Mouse (Mus musculus): ENCODE data around the gene Tbxas1. TPM values are rescaled to one million over a fixed set of nuclear protein-coding genes. Genes with fewer than 3 reads are reported as not detected.

Tbxas1 gene
- polyA plus RNA-seq, 1 experiment from 2014 or later: 2.7 TPM

DNA sequence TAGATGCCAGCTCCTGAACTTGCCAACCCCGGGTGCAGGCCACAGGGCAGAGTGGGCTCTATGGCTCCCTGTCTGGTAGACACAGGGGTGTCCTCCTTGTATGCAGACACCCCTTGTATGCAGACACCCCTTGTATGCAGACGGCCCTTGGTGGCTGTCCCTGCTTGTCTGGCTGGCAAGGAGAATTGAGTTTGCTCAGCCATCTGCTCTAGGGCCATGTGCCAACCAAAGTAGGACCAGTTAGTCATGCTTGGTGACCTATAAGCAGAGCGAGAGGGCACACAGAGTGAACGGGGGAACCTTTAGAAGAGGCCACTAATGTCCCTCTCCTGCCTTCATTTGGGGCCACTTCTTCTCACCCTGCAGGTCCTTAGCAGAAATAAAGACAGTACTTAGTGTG, 177.4 kb downstream of the Tbxas1 start:
- Histone ChIP-seq H3K9ac (no peak overlapping the region), H3K36me3 (no peaks in the 10 kb centered on the region), H3K27ac (replicated peaks) (no peak overlapping the region), H3K4me3 (no peak overlapping the region), H3K4me1 (replicated peaks) (peaks cover 22% of the 10 kb centered on the region), H3K27me3 (no peaks in the 10 kb centered on the region), H3K4me2 (no peak overlapping the region), H3K9me3 (no peaks in the 10 kb centered on the region)
- no peak for ATAC-seq (ENCODE audit: low FRiP score, low read depth)
- WGBS: 76% methylated on average over 4 of the region's 4 CpGs

DNA sequence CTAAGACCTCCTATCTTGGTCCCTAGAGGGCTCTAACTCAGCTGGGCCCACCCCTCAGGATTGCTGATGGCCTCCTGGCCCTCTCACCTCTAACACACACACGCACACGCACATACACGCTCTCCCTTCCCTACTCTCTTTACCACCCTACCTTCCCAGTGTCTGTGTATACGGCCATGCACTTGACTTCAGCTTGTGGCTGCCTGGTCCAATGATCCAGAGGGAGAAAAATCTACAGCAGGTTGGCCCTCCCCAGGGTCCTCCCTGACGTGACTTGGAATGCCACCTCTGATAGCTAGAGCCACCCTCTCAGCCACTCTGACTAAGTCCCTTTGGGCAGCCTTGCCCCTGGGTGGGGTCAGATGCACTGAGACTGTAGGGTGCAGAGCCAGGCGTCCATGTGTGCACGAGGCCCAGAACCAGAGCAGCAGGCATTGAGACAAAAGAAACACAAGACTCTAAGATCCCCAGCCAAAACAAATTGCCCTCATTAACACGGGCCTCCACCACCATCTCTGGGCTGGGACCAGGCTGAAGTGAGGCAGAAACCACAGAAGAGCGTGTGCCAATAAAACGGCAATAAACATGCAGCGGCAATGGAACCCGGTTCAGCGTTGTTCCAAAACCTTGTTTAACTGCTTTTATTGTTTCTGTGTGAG, 179.1 kb downstream of the Tbxas1 start:
- Histone ChIP-seq H3K9me3 (no peaks in the 10 kb centered on the region), H3K9ac (no peak overlapping the region), H3K4me1 (replicated peaks) (peaks cover 22% of the 10 kb centered on the region), H3K27ac (replicated peaks) (peak overlapping the region; percentile 38; the same call in 1 of the 2 replicates), H3K36me3 (no peaks in the 10 kb centered on the region), H3K4me3 (no peak overlapping the region), H3K27me3 (no peaks in the 10 kb centered on the region), H3K4me2 (no peak overlapping the region)
- peak; percentile 52; the same call in 1 of the 2 replicates for ATAC-seq (ENCODE audit: low FRiP score, low read depth)
- WGBS: 64% methylated on average over 13 of the region's 13 CpGs

DNA sequence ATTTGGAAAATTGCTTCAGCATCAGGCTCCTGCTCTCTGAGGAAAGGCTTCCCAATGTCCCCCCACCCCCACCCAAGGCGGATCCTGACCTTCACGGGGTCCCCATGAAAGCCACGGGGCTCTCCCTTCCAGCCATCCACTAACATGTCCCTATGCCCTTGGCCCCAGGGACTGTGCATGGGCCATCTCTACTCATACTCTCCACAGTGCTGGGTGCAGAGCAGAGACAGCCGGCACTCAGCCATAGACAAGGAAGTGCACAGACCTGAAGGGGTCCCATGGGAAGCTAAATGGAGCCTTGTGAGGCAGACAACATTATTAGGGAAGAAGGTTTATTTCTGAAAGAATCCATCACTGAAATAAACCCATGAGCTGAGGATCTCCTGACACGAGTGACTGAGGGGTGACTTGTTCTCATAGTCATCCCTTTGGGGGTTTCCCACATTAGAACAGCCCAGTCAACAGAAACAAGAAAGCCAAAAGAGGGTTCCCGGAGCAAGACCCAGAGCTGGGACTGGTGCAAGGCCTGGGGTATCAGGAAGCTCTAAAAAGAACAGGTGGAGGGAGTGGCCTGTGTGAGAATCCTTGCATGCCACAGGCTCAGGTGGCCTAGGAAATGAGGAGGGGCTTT, 179.8 kb downstream of the Tbxas1 start:
- no peaks in the 10 kb centered on the region for H3K36me3 ChIP-seq
- H3K9ac ChIP-seq: no peak overlapping the region
- WGBS: 79% methylated on average over 6 of the region's 6 CpGs
- no peak overlapping the region for H3K4me3 ChIP-seq
- H3K4me1 ChIP-seq (replicated peaks): peaks cover 22% of the 10 kb centered on the region
- no peak overlapping the region for H3K4me2 ChIP-seq
- no peaks in the 10 kb centered on the region for H3K9me3 ChIP-seq
- H3K27me3 ChIP-seq: no peaks in the 10 kb centered on the region
- H3K27ac ChIP-seq (replicated peaks): no peak overlapping the region
- ATAC-seq (ENCODE audit: low FRiP score, low read depth): 0 out of 2 replicates have a peak, but pooled peaks have one; percentile 44

DNA sequence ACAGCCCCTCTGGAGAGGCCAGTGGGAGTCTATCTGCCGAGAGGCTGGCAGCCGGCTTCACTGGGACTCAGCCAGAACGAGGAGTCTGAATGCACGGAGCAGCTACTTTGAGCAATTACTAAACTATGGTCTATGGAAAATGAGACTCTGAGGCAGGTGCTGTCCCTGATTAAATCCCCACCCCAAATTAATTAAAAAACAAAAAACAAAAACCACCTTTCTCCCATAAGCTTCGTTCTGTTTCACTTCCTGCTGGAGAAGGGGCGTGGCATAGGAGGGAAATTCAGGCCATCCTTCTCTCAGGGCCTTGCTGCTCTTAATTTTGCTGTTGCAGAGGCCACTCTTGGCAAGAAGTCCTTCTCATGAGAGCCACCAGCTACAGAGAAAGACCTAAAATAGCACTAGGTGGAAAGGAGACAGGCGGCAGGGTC, 180.6 kb downstream of the Tbxas1 start:
- 58% methylated on average over 7 of the region's 7 CpGs for WGBS
- Histone ChIP-seq H3K27me3 (no peaks in the 10 kb centered on the region), H3K4me2 (no peak overlapping the region), H3K27ac (replicated peaks) (no peak overlapping the region), H3K4me3 (no peak overlapping the region), H3K36me3 (no peaks in the 10 kb centered on the region), H3K9ac (no peak overlapping the region), H3K9me3 (no peaks in the 10 kb centered on the region), H3K4me1 (replicated peaks) (peaks cover 24% of the 10 kb centered on the region)
- ATAC-seq (ENCODE audit: low FRiP score, low read depth): no peak

DNA sequence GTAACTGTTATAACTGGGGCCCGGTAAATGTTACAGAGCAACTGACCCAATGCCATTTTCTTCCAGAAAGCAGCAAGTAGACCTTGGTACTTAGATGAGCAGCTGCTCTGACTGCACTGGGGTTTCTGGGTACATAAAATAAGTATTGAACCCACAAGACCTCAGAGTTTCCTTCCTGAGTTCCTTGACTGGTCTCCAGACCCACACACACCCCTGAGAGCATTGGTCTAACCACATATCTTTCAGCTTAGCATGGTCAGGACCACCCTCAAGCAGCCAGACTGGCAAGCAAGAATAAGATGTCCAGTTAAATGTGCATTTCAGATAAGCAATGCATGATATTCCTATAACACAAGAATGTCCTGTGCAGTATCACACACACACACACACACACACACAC, 182.0 kb downstream of the Tbxas1 start:
- no peak overlapping the region for H3K9ac ChIP-seq

DNA sequence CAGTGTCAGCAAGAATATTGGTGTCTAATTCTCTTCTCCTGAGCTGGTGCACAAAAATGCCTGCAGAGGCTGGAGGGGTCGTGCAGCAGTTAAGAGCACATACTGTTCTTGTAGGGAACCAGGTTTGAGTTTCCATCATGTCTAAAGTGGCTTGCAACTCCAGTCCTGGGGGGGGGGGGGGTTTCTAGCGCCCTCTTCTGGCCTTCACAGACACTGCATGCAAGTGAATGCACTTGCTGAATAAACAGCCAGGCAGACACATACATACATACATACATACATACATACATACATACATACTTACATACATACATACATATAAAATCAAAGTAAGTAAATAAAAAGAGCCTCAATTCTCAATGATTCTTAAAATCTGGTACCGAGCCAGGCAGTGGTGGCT, 183.2 kb downstream of the Tbxas1 start:
- Histone ChIP-seq H3K9me3 (no peaks in the 10 kb centered on the region), H3K27ac (replicated peaks) (no peak overlapping the region), H3K9ac (no peak overlapping the region), H3K4me2 (no peak overlapping the region), H3K4me1 (replicated peaks) (peaks cover 31% of the 10 kb centered on the region), H3K27me3 (no peaks in the 10 kb centered on the region), H3K4me3 (no peak overlapping the region), H3K36me3 (no peaks in the 10 kb centered on the region)
- no peak for ATAC-seq (ENCODE audit: low FRiP score, low read depth)
- WGBS: 52% methylated on average over 3 of the region's 3 CpGs

More for the DNA sequence above, 182.0 kb downstream of the Tbxas1 start:
- Histone ChIP-seq H3K36me3 (no peaks in the 10 kb centered on the region), H3K4me3 (no peak overlapping the region), H3K9me3 (no peaks in the 10 kb centered on the region), H3K4me1 (replicated peaks) (peaks cover 31% of the 10 kb centered on the region), H3K27me3 (no peaks in the 10 kb centered on the region), H3K27ac (replicated peaks) (no peak overlapping the region), H3K4me2 (no peak overlapping the region)
- ATAC-seq (ENCODE audit: low FRiP score, low read depth): no peak
- 97% methylated on average over 1 of the region's 1 CpGs for WGBS

DNA sequence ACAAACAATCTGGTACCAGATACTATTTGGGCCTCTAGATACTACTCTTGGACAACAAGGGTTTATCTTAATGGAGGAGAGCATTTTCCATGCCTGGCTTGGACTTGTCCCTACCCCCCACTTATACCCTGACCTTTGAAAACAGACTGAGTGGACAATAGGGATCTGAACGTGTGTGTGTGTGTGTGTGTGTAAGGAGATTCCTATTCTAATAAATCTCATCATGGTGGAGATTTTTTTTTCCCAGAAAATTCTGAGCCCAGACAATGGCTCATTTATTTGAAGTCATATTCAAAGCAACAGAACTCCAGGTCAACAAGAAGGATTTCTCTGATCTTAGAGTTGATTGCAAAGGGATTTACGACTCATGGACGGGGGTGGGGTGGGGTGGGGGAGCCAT, 183.7 kb downstream of the Tbxas1 start:
- peaks cover 31% of the 10 kb centered on the region for H3K4me1 ChIP-seq (replicated peaks)
- H3K27ac ChIP-seq (replicated peaks): no peak overlapping the region
- no peaks in the 10 kb centered on the region for H3K27me3 ChIP-seq
- H3K4me3 ChIP-seq: no peak overlapping the region
- ATAC-seq (ENCODE audit: low FRiP score, low read depth): no peak
- no peaks in the 10 kb centered on the region for H3K36me3 ChIP-seq
- WGBS: 81% methylated on average over 3 of the region's 3 CpGs
- no peak overlapping the region for H3K4me2 ChIP-seq
- H3K9ac ChIP-seq: no peak overlapping the region
- no peaks in the 10 kb centered on the region for H3K9me3 ChIP-seq

DNA sequence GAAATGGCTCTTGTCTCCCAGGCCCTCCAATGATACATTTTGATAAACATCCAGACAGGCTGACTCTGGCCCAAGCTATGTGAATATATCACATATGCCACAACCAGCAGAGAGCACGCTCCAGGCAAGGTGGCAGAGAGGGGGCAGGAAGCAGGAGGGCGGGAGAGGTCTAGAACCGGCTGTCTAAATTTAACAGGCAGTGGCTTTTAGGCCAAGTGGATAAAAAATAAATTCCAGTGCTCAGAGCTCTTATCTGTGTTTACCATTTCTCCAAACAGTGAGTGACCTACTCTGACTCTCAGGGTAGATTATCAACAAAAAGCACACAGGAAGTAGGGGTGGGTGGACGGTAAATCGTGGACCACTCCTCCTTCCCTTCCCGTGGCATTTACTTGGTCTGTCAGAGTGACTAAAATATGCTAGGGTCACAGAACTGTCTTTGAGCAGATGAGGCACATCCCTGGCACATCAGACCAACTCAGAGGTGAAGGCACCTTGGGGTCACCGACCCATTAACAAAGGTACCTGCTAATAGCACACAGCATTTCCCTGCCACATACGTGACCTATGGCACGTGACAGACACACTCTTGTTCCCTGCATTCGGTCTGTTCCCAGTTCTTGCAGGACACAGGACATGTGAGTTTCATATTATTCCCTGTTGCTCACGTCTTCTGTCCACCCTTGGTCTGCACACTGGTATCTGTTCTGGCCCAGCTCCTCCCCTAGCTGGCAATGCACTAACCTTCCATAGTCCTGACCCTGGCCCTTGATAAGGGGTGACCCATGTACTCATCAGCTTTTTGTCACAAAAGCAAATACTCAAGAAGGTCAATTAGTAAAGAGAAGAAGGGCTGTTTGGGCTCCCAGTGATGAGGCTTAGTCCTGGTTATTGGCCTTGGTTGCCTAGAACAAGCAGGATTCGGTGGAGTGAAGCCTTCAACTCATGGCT, 184.6 kb downstream of the Tbxas1 start:
- H3K9me3 ChIP-seq: no peaks in the 10 kb centered on the region
- no peak overlapping the region for H3K27ac ChIP-seq (replicated peaks)
- H3K36me3 ChIP-seq: no peaks in the 10 kb centered on the region
- no peak overlapping the region for H3K9ac ChIP-seq
- H3K4me2 ChIP-seq: no peak overlapping the region
- H3K27me3 ChIP-seq: no peaks in the 10 kb centered on the region
- peaks cover 22% of the 10 kb centered on the region for H3K4me1 ChIP-seq (replicated peaks)
- WGBS: 90% methylated on average over 12 of the region's 12 CpGs
- ATAC-seq (ENCODE audit: low FRiP score, low read depth): no peak
- no peak overlapping the region for H3K4me3 ChIP-seq

DNA sequence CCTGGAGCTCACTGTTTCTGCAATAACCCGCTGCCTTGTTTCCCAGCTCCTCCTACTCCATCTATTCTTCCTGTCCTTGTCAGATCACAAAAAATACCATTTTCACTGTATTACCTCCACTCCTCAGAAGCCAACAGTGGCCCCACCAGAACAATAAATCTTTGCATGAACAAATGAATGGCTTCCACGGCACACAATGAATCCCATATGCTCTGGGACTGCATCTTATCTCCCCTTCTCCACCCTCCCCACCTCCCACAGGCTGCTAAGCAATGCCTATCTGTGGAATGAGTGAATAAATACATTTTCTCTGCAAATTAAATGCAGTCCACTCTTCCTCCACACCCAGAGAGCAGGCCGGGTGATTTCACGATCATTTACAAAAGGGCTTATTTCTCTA, 186.0 kb downstream of the Tbxas1 start:
- 29% methylated on average over 4 of the region's 4 CpGs for WGBS
- Histone ChIP-seq H3K4me1 (replicated peaks) (peaks cover 9% of the 10 kb centered on the region), H3K36me3 (no peaks in the 10 kb centered on the region), H3K27ac (replicated peaks) (peak overlapping the region; percentile 55; the same call in 1 of the 2 replicates), H3K9me3 (no peaks in the 10 kb centered on the region), H3K4me2 (no peak overlapping the region), H3K27me3 (no peaks in the 10 kb centered on the region), H3K9ac (no peak overlapping the region), H3K4me3 (no peak overlapping the region)
- peak; percentile 59; the same call in 1 of the 2 replicates for ATAC-seq (ENCODE audit: low FRiP score, low read depth)

DNA sequence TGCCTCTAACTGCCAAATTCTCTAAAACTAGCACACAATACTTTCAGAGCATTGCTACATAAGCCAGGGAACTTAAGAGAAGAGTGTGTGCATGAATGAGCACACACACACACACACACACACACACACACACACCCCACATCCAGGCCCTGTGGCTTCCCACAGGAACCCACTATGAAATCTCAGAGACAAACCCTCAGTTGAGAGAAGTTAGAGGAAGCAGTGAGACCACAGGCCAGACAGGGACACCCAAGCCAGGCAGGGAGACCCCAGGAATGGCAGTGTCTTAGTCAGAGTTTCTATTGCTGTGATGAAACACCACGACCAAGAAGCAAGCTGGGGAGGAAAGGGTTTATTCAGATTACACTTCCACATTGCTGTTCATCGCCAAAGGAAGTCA, 188.3 kb downstream of the Tbxas1 start:
- no peak overlapping the region for H3K4me2 ChIP-seq
- whole genome bisulfite sequencing: 56% methylated on average over 2 of the region's 2 CpGs
- no peak overlapping the region for H3K4me3 ChIP-seq
- no peaks in the 10 kb centered on the region for H3K9me3 ChIP-seq
- H3K27ac ChIP-seq (replicated peaks): no peak overlapping the region
- peaks cover 14% of the 10 kb centered on the region for H3K4me1 ChIP-seq (replicated peaks)
- ATAC-seq (ENCODE audit: low FRiP score, low read depth): no peak
- no peak overlapping the region for H3K9ac ChIP-seq
- no peaks in the 10 kb centered on the region for H3K27me3 ChIP-seq
- H3K36me3 ChIP-seq: no peaks in the 10 kb centered on the region

DNA sequence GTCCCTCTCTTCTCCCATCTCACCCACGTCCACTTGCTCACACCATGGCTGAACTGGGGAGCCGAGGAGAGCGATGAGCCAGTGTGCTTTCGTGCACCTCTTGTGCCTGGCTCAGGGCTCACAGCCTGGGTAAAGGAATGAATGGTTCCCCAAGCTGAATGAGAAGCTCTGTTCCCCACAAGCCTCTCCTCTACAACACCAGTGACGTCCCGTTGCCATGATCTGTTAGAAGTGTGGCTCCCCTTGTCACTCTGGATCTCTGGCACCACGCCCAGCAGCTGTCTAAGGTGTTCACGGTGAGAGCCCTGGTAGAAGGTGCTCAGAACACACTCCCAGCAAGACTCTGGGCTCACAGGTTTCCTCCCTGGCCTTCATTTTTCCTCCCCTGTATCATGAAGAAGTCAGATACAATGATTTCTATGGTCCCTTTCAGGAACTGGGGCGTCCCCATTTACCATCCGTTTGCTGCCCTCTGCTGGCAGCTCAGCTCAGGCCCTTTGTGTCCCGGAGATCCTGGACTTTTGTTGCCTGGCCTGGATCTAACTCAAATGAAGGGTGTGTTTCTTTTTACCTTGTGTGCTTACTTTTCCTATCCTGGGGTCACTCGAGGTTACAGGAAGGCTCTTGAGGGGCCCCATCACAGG, 191.9 kb downstream of the Tbxas1 start:
- 0 out of 2 replicates have a peak, but pooled peaks cover 5% of the 10 kb centered on the region for H3K4me1 ChIP-seq (replicated peaks)
- H3K27me3 ChIP-seq: no peaks in the 10 kb centered on the region
- no peaks in the 10 kb centered on the region for H3K36me3 ChIP-seq
- no peak overlapping the region for H3K9ac ChIP-seq
- H3K27ac ChIP-seq (replicated peaks): 0 out of 2 replicates have a peak overlapping the region, but pooled peaks have one; percentile 5
- no peak overlapping the region for H3K4me2 ChIP-seq
- no peaks in the 10 kb centered on the region for H3K9me3 ChIP-seq
- no peak overlapping the region for H3K4me3 ChIP-seq
- ATAC-seq (ENCODE audit: low FRiP score, low read depth): peak; percentile 77
- WGBS: 42% methylated on average over 12 of the region's 12 CpGs

Data from hindbrain, embryonic 15.5 days (tissue).